Mouse (Mus musculus) right cerebral cortex, postnatal 4 days (tissue): ENCODE results near the gene Casp2.

ENCODE experiments used
- DNase-seq: peaks from one replicate; pipeline ENCODE4 v3.0.0-alpha.2; 2022

Casp2 gene

DNA sequence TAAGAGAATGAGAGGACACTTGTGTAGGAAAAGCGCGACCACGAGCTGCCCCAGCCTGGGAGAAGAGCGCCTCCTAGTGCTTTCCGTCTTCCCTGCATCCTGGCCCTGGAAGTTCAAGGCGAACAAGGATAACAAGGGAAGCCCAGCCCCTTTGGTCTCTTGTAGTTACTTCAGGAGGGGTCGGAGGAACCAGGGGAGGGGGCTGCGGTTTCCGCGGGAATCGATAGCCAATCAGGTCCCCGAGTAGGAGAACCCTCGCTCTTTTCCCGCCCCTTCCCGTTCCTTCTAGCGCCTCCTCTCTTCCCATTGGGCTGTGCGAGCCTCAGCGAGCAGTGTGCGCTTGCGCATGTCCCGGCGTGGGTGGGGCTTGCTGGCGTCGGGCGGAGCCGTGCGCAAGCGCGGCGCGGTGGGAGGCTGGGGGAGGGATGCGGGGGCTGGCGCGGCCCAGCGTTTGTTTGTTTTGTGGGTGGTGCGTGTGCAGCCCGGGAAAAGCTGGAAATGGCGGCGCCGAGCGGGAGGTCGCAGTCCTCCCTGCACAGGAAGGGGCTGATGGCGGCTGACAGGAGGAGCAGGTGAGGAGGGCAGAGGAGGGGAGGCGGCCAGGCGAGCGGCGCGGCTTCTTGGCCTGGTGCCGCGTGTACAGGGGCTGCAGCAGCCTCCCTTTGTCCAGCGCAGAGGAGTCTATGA is at the start of gene Casp2:
Gene Casp2 (plus strand): TSS at position 360 of the 687 bp plus-strand sequence.
- DNase-seq: peak; percentile 98

DNA sequence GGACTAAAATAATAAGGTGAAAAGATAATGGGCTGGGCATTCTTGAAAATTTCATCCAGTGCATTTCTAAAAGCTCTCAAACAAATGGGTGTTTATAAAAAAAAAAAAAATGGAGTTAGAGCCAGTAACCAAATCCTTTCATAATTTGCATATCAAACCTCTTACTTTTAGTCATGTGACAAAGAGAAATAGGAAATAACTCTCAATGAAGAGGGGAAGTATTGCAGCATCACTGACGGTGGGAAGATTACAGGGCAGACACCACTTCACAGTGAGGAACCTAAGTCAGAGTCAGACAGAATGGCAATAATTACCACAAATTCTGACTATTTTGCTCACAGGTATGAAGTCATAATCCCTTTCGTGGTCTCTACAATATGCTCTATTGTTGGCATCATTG is 49.8 kb upstream of the Casp2 start, which contains the start of gene Tas2r144:
Gene Tas2r144 (plus strand): TSS at position 301 of the 400 bp plus-strand sequence.
- DNase-seq: no peak

DNA sequence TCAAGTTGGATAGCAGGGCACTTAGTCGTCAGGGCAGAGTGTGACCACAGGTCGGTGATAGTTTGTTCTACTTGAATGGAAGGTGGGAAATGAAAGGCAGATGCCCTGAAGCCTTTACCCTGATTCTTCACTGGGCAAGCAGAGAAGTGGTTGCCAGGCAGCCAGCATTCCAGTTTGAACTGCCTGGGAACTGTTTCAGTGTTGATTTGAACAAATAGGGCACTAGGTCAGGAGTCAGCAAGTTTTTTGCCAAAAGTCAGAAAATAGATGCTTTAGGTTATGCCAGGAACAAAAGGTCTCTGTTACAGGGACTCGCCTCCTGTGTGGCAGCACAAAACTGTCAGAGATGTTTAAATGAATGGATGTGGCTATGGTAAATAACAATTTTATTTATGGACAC is 42.5 kb upstream of the Casp2 start:
- no peak for DNase-seq

DNA sequence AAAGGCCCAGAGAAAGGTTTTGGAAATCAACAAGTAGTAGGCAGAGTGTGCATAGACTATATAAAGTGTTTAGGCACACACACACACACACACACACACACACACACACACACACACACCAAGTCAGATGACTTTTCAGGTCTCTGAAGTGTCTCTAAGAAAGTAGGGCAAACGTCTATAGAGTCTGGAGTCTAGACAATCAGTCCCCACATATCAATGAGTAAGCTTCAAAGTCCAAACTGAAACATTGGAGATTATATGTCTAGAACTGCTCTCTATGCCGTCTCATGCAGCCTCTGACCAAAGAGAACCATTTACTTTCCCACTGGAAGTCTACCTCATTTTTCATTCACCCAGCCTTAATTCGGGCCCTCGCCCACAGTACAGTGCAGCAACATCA is 39.7 kb upstream of the Casp2 start:
- no peak for DNase-seq

DNA sequence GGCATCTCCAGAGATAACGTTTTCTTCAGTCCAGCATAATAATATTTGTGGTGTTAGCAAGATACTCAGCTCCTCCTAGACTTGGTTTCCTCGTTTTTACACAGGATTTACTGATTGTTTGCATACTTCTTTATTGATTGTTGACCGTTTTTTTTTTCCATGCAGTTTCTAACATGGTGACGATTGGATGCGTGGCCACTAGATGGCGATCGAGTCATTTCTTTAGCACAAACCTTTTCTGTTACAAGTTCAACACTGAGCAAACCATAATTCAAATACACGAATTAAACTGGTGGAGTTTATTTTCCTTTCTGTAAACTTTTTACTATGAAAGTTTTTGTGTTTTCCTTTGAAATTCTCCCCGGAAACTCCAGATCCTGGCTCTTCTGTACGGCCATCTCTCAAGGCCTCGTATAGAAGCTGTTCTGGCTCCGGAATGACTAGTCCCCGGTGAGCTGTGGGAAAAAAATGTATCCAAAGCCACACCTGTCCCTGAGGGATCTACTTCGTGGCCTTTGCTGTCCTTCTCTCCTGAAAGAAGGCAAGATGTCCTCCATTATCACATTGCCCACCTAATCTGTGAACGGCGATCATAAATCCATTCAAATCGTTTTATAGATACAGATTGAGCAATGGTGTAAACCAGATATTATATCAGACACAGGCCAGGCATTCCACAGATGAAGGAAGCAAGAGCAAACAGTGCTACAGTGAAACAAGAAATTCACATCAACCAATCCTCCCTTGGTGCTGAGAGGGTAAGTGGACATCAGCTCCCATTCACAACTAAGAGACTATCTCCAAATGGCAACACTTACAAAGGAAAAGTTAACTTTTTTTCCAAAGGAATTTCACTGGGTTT is 37.3 kb upstream of the Casp2 start:
- peak; percentile 80 for DNase-seq

DNA sequence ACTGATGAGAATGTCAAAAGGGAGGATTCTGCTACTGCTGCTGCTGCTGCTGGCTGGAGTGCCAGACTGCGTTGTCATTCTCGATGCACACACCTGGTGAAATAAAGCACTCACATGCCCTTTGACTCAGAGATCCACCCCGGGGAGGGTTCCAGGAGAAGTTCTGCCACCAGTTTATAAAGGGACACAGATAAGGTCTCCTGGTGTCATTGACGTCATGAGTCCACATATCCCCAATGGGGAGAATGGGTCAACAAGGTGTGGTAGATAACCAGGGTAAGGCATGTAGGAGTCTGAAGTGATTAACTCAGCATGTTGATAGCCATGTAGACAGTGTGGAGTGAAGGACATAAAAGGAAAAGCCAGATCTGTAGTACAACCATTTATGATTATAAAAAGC is 35.2 kb upstream of the Casp2 start:
- no peak for DNase-seq

DNA sequence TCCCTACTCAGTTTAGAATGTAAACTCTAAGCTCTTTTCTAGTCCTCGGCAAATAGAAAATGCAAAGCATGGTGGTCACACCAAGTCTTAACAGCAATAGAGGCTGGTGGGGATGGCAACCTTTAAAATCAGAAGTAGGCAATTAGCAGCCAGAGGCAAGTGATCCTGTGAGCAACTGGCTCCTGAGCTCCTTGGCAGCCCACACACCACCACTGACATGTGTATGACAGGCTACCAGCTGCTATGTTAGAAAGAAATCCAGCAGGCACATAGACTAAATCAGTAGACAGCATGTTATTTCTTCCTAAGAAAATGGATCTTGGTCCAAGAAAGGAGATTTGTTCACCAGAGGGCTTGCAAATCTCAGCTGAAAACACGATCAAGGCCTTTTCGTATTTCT is 33.6 kb upstream of the Casp2 start:
- no peak for DNase-seq

DNA sequence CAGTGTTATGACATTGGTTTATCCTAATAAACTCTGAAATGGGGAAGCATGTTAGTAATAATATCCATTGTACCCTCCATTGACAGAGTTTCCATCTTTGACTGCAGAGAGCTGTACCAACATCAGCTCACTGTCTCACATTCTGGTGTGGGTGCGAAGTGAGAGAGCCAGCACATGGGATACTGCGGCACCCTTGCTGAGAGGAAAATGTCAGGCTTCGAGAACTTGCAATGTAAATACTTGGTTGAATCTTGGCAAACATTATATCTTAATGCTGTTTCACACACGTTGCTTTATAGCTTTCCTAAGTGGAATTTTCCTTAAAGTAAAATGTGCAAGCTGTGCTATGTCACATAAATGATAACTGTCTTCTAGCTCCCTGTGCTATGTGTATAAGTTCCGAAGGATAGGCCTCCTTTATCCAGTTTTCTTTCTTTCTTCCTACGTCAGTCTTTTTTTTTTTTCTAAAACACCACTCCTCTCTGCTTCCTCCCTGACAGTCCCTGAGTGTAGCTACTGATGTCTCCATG is 27.4 kb upstream of the Casp2 start:
- no peak for DNase-seq

DNA sequence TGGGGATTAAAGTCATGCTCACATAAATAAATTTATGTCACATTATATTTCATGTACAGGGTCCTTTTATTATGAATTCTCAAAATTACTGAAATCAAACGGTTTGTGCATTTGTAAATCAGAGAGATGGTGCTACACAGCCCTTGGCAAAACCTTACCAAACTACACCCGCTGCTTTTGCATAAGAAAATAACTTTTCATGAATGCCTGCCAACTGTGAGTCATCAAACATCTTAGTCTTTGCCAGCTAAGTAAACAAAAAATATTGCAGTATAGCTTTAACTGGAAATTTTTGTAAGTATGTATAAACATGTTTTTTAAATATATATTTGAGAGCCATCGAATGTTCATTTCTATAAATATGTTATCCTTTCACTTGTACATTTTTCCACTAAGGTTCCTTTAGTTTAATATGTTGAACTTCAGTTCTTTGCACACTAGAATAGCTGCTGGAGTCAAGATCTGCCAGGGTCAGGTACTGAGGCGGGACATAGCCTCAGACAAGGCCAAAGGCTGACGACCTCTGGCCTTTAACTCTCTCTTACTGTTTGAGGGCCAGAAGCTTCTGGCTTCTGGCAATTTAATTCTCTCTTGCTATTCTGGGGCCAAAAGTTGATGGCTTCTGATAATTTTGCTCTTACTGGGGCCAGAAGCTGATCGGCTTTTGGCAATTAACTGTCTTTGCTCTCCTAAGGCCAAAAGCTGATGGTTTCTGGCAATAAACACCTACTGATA is 23.3 kb upstream of the Casp2 start:
- DNase-seq: no peak

DNA sequence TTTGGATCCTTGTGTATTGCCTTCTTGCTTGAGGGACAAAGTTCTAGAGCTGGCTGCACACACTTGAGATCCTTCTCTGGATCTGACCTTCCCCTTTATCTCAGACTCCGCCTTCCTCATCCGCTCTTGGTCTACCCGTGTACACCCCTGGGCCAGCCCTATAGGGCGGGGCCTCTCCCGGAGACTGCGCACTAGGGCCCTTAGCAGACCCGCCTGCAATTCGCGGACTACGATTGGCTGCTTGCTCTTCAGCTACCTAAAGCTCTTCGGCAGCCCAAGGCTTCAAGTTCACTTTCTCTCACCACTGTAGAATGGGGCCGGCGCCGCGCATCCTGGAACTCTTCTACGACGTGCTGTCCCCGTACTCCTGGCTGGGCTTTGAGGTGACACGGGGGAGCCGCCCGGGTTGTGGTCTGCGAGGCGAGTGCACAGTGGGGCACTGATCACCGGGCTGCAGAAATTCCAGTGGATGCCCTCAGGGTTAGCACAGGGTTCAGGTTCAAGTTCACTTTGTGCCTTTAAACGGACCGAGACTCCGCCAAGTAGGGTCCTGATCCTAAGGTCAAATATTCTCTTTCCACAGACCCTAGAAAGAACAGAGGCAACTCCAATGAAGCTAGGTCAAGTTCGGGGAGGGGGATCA is 19.0 kb upstream of the Casp2 start, which contains the start of gene Gstk1:
Gene Gstk1 (plus strand): TSS at position 225 of the 643 bp plus-strand sequence.
- peak; percentile 66 for DNase-seq

DNA sequence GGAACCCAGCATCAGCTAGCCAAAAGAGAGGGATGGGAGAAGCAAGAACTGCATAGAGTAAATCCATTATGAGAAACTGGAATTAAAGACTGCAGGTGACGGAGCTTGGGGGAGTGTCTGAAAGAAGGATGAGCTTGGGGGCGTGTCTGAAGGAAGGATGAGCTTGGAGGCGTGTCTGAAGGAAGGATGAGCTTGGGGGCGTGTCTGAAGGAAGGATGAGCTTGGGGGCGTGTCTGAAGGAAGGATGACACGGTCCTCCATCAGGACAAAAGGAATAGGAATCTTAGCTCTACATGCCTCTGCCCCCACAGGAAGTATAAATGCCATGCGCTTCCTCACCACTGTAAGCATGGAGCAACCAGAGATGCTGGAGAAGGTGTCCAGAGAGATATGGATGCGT is 17.6 kb upstream of the Casp2 start:
- no peak for DNase-seq

DNA sequence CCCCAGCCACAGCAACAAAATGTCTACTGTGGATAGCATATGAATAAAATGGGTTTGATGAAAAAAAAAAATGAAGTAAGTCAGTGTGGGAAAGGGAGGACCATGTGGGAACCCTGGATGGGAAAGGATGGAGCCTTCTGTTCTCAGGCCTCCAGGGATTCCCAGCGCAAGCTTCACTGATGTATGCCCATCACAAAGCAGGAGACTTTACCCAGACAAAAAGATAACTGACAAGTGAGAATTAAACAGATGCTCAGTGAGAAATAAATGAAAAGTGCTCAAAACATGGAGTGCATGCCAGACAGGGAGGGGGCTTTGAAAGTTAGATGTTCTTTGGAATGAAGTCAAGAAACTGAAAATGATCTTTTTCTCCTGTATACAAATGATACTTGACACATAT is 16.8 kb upstream of the Casp2 start:
- DNase-seq: no peak

DNA sequence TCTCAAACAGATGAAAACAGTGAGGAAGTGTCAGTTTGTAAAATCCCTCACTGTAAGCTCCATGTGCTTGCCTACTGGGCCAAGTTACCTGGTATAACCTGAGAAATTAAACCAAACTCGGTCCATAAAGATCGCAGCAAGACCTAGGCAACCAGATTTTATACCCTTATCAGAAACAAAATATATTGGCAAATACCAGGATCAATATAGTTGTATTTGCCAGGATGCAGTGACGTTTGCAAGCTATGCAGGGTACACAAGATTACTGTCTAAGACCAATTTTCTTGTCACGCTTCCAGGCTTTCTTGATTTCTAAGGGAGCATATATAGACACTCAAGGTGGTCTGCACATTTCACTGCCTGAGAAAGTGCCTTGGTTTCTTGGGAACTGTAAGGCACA is 13.0 kb upstream of the Casp2 start:
- DNase-seq: no peak

DNA sequence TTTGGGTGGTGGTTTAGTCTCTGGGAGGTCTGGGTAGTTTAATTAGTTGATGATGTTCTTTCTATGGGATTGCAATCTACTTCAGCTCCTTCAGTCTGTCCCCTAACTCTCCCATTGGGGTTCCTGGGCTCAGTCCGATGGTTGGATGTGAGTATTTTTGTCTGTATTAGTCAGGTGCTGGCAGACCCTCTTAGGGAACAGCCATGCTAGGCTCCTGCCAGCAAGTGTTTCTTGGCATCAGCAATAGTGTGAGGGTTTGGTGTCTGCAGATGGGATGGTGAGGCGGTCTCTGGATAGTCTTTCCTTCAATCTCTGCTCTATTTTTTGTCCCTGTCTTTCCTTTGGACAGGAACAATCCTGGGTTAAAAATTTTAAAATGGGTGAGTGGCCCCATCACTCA is 11.7 kb upstream of the Casp2 start:
- DNase-seq: no peak

DNA sequence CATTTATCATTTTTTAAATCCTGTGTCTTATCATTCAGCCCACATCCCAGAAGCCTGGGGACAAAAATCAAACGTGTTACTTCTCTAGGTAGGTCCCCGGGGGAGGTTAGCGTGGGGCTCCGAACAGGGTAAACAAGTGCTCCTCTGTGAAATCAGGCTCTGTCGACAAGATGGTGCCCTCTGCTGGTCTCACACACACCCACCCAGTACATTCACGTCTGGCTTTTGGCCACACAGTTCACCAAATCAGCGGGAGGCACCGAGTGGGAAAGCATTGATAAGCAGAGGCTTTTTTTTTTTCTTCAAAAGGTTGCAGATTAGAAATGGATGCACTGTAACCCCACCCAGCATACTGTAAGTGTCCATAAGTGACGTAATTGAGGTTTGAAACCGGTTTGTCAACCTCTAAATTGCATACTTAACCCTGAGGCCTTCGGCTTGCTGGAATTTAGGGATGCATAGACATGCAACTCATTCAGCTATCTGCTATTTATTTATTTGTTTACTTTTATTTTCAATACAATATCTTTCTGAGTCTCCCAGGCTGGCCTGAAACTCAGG is 7.4 kb upstream of the Casp2 start:
- peak; percentile 44 for DNase-seq

DNA sequence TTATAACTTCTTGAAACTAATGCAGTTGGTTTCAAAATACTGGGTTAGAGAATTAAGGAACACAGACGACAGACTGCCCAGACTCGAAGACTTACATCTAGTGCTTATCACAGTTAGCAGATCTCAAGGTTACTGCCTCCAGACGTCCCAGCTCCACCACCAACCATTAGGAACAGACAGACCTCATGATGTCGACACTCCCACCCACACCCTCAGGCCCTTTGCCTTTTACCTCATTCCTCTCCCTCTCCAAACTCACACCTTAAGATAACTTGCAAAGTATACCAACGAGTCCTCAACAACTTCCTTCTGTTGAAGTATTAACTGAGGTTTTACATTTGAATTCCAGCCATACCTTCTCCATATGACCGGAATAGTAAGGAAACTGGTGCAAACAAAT is 4.4 kb upstream of the Casp2 start:
- DNase-seq: no peak

DNA sequence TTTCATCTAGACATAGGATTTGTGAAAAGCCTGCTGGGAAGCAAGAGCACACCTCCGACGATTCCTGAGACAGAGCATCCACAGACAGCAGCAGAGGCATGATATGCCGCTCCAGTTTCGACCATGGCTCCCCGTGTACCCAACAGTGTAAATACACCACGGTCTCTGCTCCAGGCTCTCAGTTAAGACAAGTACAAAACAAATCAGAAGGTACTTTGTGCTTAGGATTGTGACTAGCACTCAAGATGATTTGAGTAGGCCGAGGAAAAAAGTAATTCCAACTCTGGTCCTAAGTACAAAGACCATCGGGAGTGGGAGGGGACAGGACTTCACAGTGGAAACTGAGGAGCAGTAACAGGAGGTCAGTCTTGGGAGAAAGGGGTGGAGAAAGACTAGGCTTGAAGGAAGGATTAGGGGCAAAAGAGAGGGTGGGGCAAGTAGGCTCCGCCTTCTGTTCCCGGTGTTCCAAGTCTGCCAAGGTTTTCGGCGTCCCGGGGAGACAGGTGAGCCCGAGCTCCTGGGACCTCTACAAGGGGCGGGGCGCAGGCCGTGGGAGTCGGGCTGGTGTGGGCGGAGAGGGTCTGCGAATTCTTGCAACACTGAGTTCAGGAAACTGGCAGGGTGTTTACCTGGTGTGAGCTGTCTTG is 3.1 kb upstream of the Casp2 start, which contains the start of gene Tmem139:
Gene Tmem139 (plus strand): TSS at position 447 of the 647 bp plus-strand sequence.
- no peak for DNase-seq

DNA sequence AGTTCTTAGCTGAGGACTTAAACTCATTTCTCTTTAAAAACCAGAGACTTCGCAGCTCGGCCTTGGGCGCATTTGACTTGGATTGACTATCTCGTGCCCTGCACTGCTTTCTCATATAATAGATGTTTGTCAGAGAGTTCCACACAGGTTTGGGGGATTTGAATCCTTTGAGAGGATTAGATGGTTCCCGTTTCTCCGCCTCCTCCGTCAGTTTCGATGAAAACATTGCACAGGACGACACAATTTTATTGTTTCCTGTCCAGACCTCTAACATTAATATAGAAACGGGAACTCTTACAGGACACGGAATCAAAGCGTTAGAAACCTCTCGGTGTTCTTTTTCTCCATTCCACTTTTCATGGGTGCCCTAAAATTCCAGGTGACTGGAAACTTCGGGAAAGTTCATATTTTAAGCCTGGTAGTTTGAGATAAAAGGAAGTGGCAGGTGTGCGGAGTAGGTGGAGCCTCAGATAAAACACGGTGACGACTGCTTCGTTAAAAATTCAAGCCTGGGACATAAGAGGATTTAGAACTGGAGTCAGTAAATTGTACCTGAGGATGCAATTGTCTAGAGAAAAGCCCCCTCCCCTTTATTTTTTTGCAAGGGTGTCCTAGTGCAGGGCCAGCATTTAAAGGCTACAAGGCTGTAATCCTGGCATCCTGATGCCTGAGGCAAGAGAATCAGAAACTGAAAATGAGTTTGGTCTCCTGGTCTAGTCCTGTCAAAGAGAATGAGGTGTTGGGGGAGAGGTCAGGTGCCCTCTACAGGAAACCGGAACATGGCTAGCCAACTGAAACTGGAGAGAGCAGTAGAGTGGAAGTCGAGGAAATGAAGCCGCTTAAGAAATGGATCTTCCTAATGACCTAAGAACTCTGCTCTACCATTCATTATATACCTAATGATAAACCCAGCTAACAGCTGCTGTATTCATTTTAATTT is 876 bp downstream of the Casp2 start:
- no peak for DNase-seq

DNA sequence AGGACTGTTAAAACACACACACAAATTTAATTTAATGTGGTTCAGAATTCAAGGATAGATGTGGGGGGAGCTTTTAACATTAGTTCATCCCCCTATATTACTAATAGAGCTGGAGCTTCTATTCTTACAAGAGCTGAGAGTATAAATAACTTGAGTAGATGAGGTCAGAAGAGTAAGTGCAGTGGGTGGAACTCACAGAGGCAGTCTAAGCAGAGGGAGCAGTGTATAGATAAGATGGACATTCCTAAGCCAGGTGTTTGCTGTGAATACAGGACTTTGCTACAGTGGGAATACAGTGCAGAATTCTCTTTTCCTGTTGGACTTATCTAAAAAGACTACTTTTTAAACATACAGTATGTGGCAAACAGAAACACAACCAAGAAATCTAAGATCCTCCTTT is 6.0 kb downstream of the Casp2 start:
- no peak for DNase-seq

DNA sequence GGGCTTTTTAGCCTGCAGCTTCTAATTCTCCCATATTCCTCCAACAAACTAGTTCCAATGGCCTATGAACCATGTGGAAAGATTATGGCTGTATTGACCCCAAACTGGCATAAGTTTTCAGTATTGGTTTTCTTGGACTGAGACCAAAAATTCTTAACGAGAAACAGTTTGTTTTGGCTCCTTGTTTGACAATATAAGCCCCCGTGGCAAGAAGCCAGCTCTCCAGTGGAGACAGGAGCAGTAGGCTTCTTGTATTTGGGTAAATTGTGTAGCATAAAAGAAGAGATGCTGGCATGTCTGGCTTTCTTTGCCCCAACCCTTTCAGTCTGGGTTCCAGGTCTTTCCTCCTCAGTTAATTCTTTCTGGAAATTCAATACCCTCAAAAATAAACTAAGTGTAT is 11.4 kb downstream of the Casp2 start:
- no peak for DNase-seq
